Mouse (Mus musculus) adrenal gland, postnatal 0 days (tissue): ENCODE data around the gene Bzw1. TPM values are rescaled to one million over a fixed set of nuclear protein-coding genes. Genes with fewer than 3 reads are reported as not detected.

ENCODE experiments used
- polyA plus RNA-seq: library from polyadenylated mRNA; unstranded; fragments of >200 nt; fragmentation: Nextera tagmentation; extraction: Ambion mirVana; gene quantifications from 2 replicates; pipeline ENCODE4 v1.2.1, GENCODE M21; 2015

Bzw1 gene
- 189 and 235 TPM in 2 replicates for polyA plus RNA-seq

GRCm38 (mm10) chr1:58392652-58393283 is at the start of gene Bzw1:
Gene Bzw1 (plus strand): TSS chr1:58392898.

DNA sequence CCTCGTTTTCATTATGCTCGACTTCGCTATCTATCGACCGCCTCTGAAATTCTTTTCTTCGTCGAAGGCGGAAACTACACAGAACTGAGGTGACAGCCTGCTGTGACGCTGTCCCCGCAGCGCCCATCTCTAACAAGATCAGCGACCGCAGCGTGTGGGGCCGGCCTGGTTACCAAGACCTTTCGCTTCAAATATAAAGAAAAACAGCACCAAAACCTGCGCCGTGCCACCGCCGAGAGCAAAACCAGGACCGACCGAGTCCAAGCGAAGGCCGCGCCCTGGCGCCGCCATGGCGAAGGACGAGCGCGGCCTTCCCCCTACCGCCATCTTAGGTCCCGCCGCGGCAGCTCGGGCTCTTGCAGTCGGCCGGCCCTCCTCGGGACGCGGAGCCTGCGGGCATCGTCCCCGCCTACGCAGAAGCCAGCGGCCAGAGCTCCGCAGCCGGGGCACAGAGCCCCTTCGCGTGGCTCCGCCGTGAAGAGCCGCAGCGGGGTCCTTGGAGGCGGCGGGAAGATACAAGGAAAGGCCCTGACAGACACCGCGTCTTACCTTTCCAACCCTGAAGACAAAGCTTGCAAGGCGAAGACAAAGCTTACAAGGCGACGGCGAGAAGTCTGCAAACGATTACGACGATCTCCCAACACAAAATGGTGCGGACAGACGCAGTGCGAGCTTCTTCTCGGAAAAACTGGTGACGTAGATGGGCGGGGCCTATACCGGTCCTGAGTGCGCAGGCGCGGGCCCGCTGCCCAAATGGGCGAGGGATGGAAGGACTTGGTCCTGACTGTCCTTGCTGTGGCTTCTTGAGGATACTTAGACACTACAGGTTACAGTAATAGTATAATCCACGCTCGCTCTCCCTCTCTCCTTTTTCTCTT is 30.9 kb downstream of the Bzw1 start, which contains the start of gene Clk1:
Gene Clk1, minus strand, starts transcription at position 696 of the 878 bp plus-strand sequence.

GRCm38 (mm10) chr1:58445143-58445722 is 52.5 kb downstream of the Bzw1 start, which contains the start of the genes Nif3l1 and Ppil3:
Gene Nif3l1 (plus strand): TSS chr1:58445151.
Gene Ppil3 (minus strand): TSS chr1:58445486.

Other genes starting within 250 kb of the Bzw1 start
- 0.11 and 0.13 TPM in 2 replicates for gene Aox4, start 182.5 kb upstream of the Bzw1 start, polyA plus RNA-seq
- 0.04 and 0.11 TPM in 2 replicates for gene Aox2, start 114.6 kb upstream of the Bzw1 start, polyA plus RNA-seq
- 174 and 183 TPM in 2 replicates for gene Clk1, start 31.2 kb downstream of the Bzw1 start, polyA plus RNA-seq
- 26.0 and 27.2 TPM in 2 replicates for gene Nif3l1, start 52.3 kb downstream of the Bzw1 start, polyA plus RNA-seq
- gene Ppil3, start 52.6 kb downstream of the Bzw1 start, polyA plus RNA-seq: 53.6 and 69.5 TPM in 2 replicates
- gene Orc2, start 112.2 kb downstream of the Bzw1 start, polyA plus RNA-seq: 17.7 and 24.5 TPM in 2 replicates
- gene Fam126b, start 193.4 kb downstream of the Bzw1 start, polyA plus RNA-seq: 5.1 and 5.6 TPM in 2 replicates
- 318 and 389 TPM in 2 replicates for gene Ndufb3, start 193.5 kb downstream of the Bzw1 start, polyA plus RNA-seq